Mouse (Mus musculus) megakaryocyte-erythroid progenitor cell, adult 5-6 weeks (primary cell): ENCODE data around the gene Thtpa. TPM values are rescaled to one million over a fixed set of nuclear protein-coding genes. Genes with fewer than 3 reads are reported as not detected.

Experiments used
- ATAC-seq: replicated peaks from 2 replicates; pipeline ENCODE4 v1.8.0; 2016; ENCODE audit warnings: mild to moderate bottlenecking, inconsistent platforms; ENCODE audit not compliant: severe bottlenecking, poor library complexity, low FRiP score, low TSS enrichment
- total RNA-seq, 2 experiments: library from RNA; stranded (forward) in 1 of 2; stranded (reverse) in 1 of 2; fragments of 200-1000, 215-1000 nt in 1 of 2; fragments of >200 nt in 1 of 2; fragmentation: Nextera tagmentation in 1 of 2; gene quantifications; 2 replicates each; pipeline ENCODE4 v1.2.3; 2014 to 2017

Thtpa gene
- total RNA-seq, 2 experiments from 2014 or later, result 6.4 to 9.2 TPM

DNA sequence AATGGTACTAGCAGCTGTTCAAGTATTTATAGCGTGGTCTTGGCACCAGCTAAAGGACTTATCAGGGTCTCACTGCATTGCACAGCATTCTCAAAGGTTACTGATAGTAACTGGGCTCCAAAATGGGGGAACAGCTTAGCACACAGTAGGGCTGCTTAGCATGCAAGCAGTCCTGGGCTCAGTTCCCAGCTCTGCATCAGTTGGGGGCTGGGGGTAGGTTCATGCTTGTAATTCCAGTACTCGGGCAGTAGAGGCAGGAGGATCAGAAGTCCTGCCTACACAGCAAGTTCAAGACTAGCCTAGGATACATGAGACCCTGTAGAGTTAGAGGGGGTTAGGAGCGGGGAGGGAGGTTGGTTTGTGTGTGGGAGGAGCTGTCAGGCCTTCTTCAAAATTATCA is 17.6 kb upstream of the Thtpa start:
- no peak for ATAC-seq

DNA sequence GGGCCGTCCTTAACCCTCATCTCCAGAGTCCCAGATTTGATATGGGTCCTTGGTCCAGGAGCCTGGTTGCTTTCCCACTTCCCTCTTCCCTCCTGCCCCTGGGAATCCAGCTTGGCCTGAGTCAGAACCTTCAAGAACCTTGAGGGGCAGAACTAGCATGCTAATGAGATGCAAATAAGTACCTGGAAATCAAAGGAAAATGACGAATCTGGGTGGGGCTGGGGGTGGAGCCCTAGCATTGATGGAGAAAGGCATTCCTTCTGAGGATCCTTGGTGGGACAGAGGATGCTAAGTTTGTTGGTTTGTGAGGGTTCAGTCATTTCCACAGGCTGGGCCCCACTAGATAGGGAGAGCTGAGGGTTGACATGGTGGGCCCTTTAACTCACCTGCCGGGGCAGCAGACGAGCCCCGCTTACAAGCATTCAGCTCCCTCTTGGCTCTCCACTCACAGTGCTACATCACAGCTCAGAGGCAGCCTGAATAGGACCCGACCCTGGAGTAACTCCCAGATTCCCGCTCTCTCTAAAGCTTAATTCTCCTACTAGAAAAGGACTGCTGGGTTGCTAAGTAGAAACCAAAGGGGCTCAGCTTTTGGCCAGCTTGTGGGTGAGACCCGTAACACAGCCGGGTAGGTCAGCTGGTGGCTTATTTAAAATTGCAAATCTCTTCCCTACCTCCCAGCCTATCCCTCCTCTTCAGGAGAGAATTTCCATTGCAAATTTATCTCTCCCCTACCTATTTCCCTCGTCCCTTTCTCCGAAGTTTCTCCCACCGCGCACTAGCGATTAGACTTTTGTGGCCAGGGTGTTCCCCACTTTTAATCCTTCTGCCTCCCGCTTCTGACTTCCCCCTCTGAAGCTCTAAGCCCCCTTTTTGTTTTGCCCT is 16.9 kb upstream of the Thtpa start:
- no peak for ATAC-seq

DNA sequence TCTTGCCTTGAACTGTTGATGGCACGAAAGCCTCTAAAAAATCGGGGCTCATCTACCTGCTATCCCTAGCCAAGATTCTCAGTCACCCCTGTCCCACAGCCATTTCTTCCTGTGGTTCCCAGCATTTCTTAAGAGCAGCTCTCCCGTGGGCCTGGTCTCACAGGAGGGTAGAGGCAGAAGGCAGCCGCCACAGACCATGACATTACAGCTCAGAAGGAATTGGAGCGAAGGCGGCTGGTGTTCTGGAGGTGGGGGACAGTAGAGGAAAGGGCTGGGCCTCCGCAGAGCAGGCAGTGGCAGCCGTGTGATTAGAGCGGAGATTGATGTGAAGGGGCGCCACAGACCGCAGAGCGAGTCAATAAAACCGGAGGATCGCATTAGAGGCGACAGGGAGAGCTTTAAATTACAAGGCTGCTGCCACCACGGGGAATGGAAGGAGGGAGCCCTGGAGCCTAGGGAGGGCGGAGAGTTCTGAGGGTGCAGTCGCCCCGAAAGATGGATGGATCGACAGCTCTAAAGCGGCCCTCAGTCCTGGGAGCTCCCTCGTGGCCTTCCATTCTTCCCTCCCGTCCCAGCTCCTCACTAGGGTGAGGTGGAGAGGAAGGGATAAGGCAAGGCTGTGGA is 16.1 kb upstream of the Thtpa start:
- ATAC-seq, result peak; percentile 24; the same call in 1 of the 2 replicates

DNA sequence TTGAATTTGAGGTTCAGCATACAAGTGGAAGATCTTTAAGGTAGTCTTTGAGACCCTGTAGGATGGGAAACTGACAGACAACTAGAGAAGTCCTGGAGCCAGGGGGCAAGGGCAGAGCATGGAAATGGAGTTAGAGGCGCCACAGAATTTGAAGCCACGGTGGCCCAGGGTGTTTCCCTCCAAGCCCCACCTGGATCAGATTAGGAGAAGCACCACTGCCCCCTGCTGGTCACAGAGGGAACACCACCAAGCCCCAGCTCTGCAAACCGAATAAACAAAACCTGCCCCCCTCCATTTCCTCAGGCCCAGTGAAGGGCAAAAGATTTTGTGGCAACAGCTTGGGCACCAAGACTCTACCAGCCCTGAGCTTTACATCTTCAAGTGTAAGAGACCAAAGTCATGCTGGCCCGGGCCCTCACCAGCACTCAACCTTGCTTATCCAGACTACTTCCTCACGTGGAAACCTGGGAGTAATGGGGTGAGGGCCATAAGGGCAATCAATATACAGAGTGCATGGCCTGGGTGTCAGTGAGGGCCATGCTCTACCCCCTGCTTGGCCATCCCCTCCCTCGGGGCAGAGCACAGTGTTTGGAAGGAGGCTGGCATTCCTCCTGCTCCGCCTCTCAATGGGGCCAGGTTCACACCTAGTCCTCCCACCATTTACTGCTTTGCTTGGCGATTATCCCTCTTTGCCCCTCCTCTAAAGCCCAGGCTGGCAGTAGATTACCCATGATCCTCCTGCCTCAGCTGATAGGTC is 15.2 kb upstream of the Thtpa start:
- ATAC-seq, result peak; percentile 73

DNA sequence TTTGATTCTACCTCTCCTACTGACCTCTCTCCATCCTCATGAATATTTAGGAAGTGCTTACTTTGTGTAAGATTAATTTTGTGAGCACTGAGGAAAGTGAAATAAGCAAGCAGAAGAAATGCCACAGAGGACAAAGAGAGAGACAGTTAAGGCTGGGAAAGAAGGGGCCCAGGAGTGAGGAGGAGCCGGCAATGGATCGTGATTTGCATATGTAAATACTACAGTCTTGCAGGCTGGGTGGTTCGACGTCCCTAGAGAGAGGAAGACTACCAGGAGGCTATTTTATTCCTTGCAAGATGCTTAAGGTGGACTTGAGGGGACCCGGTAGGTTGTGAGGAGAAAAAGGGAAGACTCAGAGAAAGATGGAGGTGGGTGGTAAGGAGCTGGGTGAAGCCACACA is 13.5 kb upstream of the Thtpa start:
- no peak for ATAC-seq

DNA sequence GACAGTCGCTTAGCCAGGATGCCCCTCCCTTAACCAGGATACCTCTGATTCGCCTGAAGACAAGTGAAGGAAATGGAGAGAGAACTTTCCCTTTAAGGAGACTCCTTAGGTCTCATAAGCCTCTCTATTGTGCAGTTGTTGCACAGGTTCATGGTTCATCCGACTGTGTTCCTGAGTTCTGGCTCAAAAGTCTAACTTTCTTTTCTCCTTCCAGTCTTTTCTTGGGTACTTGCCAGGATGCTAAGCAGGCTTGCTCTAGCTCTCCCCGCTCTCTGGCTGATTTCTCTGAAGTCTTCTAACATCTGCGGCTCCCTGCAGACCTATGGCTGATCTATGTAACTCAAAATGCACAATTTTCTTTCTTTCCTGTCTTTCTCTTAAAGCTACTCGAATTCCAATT is 11.1 kb upstream of the Thtpa start:
- no peak for ATAC-seq

DNA sequence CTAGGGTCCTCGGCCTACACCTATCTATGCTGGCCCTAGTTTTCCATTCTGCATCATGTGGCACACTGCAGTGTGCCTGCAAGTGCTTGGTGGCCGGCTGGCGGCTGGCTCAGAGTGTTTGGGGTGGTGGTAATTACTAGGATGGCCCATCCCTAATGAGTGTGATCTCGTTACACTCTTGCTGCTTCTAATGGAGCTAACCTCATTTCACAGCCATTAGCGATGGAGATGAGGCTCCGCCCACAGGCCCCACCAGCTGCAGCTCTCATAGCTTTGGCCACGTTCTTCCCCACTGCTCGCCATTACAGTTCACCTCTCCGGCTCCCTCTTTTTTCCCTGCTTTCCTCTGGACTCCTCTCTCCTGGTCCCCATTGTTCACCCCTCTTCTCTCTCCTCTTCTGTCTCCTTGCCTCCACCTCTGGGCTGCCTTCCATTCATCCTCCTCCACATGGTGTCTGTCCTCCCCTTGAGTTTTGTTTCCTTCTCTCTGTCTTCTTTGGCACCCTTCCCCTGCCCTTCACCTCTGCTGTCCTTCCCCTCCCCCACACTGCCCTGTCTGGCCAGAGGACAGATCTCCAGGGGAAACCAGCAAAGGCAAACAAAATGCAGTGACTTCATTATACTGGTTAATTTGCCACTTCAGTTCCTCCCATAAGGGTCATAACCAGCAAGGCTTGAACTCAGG is 9.1 kb upstream of the Thtpa start:
- no peak for ATAC-seq

DNA sequence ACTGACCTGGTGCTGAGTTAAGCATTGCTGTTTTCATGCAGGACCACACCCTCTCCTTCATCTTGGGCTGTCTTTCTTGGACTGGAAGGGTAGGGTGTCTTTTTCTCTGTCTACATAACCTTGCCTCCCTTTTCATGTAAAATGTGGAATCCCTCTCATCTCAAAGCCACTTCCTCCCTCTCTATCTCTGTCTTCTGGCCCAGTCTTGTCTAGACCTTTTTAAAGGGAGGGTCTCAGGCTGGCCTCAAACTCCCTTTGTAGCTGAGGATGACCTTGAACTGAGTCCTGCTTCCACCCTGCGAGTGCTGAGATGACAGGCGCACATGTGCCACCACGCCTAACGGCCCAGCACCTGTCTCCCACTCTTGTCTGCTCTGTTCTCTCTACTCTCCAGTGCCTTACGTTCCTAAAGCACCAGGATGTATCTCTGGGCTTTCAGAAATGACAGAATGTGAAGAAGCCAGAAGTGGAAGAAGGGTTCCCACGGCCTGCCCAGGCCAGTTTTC is 8.5 kb upstream of the Thtpa start:
- ATAC-seq, result no peak

DNA sequence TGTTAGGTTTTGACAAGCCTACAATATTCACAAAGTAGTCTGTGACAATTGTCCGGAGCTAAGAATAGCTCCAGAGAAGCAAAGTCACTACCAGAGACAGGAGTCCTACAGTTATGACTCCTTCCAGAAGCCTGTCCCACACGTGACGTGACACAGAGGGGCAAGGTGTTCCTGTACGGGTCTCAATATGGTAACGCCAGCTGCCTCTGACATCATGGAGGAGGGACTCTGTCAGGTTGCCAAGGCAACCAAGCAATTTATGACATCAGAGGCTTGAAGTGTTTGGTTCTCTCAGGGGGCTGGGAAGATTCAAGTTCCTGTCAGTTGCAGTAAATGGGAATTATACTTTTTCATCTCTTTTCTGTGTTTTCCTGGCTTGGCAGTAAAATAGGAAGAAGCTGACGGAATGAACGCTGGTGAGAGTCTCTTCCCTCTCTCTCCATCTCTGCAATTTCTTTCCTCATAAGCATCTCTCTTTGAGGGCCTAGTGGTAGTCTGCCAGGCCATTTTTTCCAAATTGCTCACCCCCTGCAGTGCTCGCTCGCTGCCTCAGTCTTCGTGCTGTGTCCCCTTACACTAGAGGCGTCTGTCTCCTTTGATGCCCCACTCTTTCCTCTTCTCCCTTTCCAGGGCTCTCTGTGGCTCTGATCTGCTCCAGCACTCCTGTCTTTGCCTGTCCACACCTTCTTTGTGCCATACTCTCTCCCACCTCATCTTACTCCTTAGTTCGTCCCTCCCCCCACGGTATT is 5.2 kb upstream of the Thtpa start:
- no peak for ATAC-seq

DNA sequence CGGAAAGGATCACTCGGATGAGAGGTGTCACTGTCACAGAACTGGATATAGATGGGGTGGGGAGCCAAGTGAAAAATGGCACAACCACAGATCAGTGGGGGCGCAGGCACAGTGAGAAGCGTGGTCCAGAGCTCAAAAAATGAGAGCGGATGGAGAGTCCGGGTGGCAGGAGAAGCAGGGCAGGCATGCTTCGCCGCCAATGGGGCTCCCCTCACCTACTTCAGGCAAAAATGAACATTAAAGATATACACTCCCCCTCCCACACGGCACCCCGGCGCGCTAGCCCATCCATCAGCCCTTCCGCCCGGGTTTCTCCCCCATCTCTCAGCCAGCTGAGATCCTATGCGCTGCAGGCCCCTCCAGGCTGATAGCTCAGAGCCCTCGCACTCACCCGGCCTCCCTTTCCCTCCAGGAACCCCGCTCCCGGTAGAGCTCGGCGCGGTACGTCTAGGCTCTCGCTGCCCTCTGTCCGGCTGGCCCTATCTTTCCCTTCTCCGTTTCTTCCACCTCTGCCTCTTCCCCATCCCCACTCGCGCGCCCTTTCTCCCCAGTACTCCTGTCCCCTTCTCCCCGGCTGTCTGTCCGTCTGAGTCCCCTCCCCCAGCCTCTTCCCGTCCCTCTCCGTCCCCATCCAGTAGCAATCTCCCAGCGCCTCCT is 3.2 kb upstream of the Thtpa start:
- no peak for ATAC-seq

DNA sequence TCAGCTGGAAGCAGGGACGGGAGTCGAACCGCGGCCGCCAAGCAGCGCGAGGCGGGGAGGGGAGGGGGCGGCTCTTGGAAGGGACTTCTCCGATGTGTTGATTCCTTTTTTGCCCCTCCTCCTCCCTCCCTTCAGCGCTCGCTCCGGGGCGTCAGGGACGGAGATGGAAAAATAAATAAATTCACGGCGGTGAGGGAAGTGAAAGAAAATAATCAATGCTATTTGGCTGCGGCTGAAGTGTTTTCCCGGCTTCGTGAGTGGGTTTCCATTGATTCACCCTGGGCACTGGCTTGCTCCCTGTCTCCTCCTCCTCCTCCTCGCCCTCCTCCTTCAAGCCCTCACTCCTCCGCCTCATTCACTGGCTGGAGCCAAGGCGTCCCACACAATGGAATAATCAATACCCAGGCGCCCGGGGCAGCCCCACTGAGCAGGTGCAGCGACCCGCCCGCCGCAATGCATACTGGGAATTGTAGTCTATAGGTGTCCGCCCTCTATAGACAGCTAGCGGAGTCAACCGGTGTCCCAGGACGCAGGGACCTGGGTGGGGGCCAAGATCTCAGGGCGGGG is 2.5 kb upstream of the Thtpa start, which contains the start of gene Zfhx2:
Zfhx2 (minus strand) TSS at position 314 of the 567 bp plus-strand sequence.
- peak; percentile 82 for ATAC-seq

DNA sequence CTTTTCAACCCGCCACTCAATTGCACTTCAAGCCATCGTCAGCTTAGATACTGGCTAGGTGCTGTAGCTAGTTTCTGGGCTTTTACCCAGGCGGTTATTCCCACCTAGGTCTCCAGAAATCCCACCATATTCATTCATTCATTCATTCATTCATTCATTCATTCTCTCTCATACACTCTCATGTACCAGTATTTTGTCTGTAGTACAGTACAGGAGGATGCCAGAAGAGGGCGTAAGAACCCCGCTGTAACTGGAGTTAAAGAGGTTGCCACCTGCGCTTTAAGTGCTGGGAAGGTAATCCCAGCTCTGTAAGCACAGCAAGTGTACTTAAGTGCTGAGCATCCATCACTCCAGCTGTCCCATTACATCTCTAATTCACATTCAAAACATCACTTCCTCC is 657 bp upstream of the Thtpa start:
- ATAC-seq, result no peak

DNA sequence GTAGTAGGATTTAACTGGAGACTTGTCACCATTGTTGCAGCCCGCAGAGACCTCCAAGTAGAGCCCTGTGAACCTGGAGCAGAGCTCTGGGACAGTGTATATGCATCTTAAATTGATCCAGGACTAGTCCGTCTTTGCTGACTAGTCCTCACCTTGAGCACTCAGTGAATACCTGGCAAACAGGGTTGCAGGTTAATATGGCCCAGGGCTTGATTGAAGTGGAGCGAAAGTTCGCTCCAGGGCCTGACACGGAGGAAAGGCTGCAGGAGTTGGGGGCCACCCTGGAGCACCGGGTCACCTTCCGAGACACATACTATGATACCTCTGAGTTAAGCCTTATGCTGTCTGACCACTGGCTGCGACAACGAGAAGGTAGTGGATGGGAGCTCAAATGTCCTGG is 679 bp downstream of the Thtpa start:
- ATAC-seq, result no peak

DNA sequence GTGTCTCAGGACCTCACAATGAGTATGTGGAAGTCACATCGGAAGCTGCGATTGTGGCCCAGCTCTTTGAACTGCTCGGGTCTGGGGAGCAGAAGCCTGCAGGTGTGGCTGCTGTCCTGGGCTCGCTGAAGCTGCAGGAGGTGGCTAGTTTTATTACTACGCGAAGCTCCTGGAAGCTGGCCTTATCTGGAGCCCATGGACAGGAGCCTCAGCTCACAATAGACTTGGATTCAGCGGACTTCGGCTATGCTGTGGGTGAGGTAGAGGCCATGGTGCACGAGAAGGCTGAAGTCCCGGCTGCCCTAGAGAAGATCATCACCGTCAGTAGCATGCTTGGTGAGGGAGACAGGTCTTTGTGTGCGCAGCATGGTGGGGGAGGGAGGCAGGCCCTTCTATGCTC is 1.1 kb downstream of the Thtpa start:
- ATAC-seq, result no peak

DNA sequence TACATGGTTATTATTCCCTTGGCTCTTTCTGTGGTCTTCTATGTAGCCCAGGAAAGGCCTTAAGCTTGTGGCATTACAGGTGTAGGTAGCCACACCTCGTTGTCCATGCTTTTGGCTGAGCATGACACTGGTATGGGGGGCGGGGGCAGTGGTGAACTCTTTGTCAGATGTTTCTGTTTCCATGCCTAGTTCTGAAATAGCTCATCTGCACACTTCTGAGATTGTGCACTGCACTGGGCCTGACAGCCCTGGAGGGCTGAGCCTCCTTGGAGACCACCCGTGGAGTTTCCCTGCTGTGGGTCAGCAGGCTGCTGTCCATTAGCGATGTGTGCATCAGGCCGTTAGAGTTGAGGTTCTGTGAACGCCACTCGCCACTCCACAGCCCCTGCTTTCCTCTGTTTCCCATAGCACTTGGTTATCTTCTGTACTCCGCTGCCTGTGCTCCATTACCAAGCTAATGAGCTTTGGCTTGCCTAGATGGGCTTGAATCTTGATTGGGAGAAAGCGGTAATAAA is 2.0 kb downstream of the Thtpa start:
- no peak for ATAC-seq

DNA sequence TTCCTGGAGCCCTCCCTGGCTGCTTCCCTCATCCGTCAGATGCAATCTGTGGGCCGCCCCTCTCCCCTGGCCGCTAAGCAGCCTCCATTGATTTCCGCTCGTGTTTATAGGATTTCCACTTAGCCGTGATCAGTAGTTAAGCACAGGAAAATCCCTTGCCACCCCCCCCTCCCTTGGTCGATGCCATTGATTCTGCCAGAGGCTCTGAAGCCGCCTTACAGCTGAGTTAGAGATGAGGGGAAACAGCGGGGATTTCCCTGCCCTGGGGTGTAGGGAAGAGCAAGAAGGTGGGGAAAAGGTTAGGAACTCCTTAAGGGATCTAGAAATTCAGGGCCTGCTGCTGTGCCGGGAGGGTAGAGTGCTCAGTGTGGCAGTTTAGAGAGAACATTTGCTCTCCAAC is 3.1 kb downstream of the Thtpa start:
- ATAC-seq, result no peak

DNA sequence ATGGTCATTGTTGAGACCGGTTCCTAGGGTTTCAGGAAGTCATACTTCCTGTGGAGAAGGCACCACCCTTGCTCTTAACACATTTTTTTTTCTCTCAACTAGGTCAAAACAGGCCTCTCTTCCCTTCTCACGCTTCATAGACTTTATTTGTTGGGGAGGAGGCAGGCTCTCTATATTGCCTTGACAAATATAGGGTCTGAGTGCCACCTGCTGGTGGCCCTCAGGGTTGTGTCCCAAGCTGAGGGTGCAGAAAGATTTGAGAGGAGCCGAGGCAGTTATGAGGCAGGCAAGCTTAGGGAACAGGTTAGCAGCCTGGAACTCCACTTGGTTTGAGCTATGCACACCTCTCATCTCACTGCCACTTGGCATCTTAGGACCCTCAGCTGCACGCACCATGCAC is 3.5 kb downstream of the Thtpa start:
- peak; percentile 43; the same call in 1 of the 2 replicates for ATAC-seq

DNA sequence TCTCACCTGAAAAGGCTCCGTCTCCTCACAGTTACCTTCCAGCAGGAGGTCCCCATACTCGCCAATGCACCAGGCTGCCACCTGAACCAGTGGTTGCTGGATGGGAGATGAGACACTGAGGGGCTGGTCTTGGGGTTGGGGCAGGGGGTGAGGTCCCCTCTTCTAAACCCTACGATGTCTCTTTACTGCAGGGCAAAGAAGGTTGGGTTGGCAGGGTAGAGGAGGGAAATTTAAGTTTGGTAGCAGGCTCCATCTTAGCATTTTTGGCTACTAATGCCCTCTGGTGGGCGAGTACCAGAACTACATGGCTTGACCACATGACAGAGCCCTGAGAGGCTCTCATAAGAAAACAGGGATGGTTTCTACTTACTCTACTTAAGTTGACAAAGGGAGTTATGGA is 7.0 kb downstream of the Thtpa start:
- no peak for ATAC-seq
